Mouse (Mus musculus): Measurements from ENCODE around the gene Ank2. TPM values are rescaled to one million over a fixed set of nuclear protein-coding genes. Genes with fewer than 3 reads are reported as not detected.

Gene Ank2
- total and polyA plus RNA-seq, 3 experiments: 96.1 to 290 (median 269) TPM

DNA sequence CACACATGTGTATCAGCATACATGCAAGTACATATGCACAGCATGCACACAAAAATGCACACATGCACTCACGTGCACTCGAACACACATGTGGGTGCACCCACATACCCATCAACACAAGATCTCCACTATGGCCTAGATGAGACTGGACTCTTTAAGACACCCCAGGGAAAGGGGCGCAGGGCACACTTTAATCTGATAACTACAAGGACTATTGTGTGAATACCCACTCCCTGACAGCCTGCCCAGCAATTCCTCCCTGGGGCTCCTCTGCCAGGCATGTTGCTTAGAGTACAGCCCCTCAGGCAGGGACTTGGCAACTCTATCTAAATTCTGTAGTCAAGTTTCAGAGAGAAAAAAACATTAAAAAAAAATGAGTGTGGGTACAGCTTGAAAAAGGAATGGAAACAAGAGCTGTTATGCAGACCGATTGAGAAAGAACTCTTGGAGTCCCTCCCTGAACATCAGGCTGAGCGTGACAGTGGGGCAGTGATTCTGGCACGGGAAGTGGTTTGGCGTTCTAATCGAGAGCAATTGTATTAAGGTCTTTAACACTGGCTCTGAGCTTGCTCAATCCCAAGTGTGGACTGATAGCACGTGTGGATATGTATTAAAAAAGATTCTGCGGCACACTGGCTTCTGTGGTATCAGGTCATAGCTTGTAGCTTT lies 580.2 kb downstream of the Ank2 start:
- Histone ChIP-seq H3K36me3 (ENCODE audit: control insufficient read depth, insufficient read depth, low read length) (no peaks in the 10 kb centered on the region), H3K27ac (no peak overlapping the region), H3K4me3 (no peak overlapping the region), H3K27me3 (ENCODE audit: control insufficient read depth, insufficient read depth, low read length) (no peaks in the 10 kb centered on the region), H3K79me2 (replicated peaks; ENCODE audit: control insufficient read depth, insufficient read depth, low read length) (no peaks in the 10 kb centered on the region), H3K9ac (ENCODE audit: low read depth, low read length) (no peak overlapping the region), H3K4me1 (ENCODE audit: control insufficient read depth, insufficient read depth, low read length) (no peaks in the 10 kb centered on the region; the same call in none of the 2 replicates)
- DNase-seq: peak in 1 of 2 experiments; percentile 15
- intact Hi-C loops (cut with DNase I): no loop called here
- WGBS: 65% methylated on average over 10 of the region's 10 CpGs
- TF ChIP-seq CTCF (IDR thresholded peaks at IDR 0.05): no peak
- TF ChIP-seq EP300 (IDR thresholded peaks at IDR 0.05; ENCODE audit: insufficient read depth, low read depth, low read length): no peak
- TF ChIP-seq POLR2A (IDR thresholded peaks at IDR 0.05; ENCODE audit: insufficient read depth, low read depth, low read length): no peak

DNA sequence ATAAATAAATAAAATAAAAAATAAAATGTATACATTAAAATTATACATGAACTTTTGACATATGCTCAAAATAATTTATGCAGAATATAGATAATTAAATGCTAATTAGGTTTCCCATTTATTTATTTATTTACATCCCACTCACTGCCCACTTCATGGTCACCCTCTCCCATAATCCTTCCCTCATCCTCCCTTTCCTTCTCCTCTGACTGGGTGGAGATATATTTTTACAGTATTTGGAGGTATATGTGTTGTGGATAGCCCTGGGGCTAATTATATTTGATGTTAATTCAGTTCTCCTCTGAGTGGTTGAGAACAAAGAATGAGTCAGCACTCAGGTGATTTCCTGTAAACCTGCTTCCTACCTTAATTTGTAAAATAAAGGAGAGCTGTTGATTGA lies 582.8 kb downstream of the Ank2 start:
- intact Hi-C loops (cut with DNase I): no loop called here
- Histone ChIP-seq H3K4me1 (ENCODE audit: control insufficient read depth, insufficient read depth, low read length) (no peaks in the 10 kb centered on the region; the same call in none of the 2 replicates), H3K79me2 (replicated peaks; ENCODE audit: control insufficient read depth, insufficient read depth, low read length) (no peaks in the 10 kb centered on the region), H3K9ac (ENCODE audit: low read depth, low read length) (no peak overlapping the region), H3K4me3 (no peak overlapping the region), H3K27ac (no peak overlapping the region), H3K27me3 (ENCODE audit: control insufficient read depth, insufficient read depth, low read length) (no peaks in the 10 kb centered on the region), H3K36me3 (ENCODE audit: control insufficient read depth, insufficient read depth, low read length) (no peaks in the 10 kb centered on the region)
- no peak for TF ChIP-seq CTCF (IDR thresholded peaks at IDR 0.05)
- TF ChIP-seq POLR2A (IDR thresholded peaks at IDR 0.05; ENCODE audit: insufficient read depth, low read depth, low read length): no peak
- no peak for DNase-seq

DNA sequence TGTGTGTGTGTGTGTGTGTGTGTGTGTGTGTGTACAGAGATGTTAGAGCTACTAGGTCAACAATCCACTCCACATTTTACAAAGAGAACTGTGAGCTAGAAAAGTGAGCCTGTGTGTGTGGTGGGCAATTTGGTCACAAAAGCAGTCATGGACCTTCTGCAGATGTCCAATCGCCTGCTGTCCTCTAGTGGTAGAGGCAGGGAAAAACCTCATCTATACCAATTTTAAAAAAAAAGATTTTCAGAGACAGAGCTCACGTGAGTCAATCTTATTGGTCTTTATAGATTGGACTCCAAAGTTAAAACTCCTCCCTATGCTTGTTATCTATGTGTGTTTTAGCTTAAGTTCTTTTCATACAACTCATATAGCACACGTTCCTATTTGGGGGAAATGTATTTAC lies 595.6 kb downstream of the Ank2 start:
- peak; percentile 83 for TF ChIP-seq CTCF (IDR thresholded peaks at IDR 0.05)
- TF ChIP-seq EP300 (IDR thresholded peaks at IDR 0.05; ENCODE audit: insufficient read depth, low read depth, low read length): 0 out of 2 replicates have a peak, but pooled peaks have one; percentile 46
- TF ChIP-seq POLR2A (IDR thresholded peaks at IDR 0.05; ENCODE audit: insufficient read depth, low read depth, low read length): no peak
- no peaks in the 10 kb centered on the region for H3K79me2 ChIP-seq (replicated peaks; ENCODE audit: control insufficient read depth, insufficient read depth, low read length)
- no peak overlapping the region for H3K27ac ChIP-seq
- no peaks in the 10 kb centered on the region for H3K4me1 ChIP-seq (ENCODE audit: control insufficient read depth, insufficient read depth, low read length)
- no peak overlapping the region for H3K4me3 ChIP-seq
- no peaks in the 10 kb centered on the region for H3K27me3 ChIP-seq (ENCODE audit: control insufficient read depth, insufficient read depth, low read length)
- 11% methylated on average over 3 of the region's 3 CpGs for WGBS
- DNase-seq: peak in 1 of 2 experiments; percentile 17
- no peaks in the 10 kb centered on the region for H3K36me3 ChIP-seq (ENCODE audit: control insufficient read depth, insufficient read depth, low read length)
- intact Hi-C loops (cut with DNase I): loop anchor here (2.0 to 10.0 kb wide), 4 partner anchors 129 to 1055 kb away; no protein-coding TSS in a partner anchor
- no peak overlapping the region for H3K9ac ChIP-seq (ENCODE audit: low read depth, low read length)

DNA sequence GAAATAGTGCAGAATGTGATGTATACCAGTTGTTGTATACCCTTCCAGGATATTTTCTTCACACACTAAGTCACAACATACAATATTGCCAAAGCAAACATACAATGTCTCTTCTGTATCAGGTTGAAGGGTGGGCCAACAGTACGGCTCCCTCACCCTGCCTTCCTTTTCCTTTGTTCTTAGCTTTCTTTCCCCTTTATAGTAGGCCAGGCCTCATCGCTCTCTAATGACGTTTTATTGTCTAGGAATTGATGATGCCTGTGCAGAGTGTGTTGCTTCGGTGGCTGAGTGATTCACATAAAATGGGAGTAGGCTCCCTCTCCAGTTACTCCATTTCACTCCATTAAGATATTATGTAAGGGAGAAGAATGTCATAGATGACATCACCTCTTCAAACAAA lies 612.5 kb downstream of the Ank2 start:
- H3K4me3 ChIP-seq: no peak overlapping the region
- H3K27ac ChIP-seq: no peak overlapping the region
- H3K27me3 ChIP-seq (ENCODE audit: control insufficient read depth, insufficient read depth, low read length): no peaks in the 10 kb centered on the region
- no peaks in the 10 kb centered on the region for H3K36me3 ChIP-seq (ENCODE audit: control insufficient read depth, insufficient read depth, low read length)
- 73% methylated on average over 4 of the region's 4 CpGs for WGBS
- TF ChIP-seq POLR2A (IDR thresholded peaks at IDR 0.05; ENCODE audit: insufficient read depth, low read depth, low read length) (no peak), CTCF (IDR thresholded peaks at IDR 0.05) (no peak), EP300 (IDR thresholded peaks at IDR 0.05; ENCODE audit: insufficient read depth, low read depth, low read length) (no peak)
- intact Hi-C loops (cut with DNase I): no loop called here
- DNase-seq: no peak
- no peaks in the 10 kb centered on the region for H3K79me2 ChIP-seq (replicated peaks; ENCODE audit: control insufficient read depth, insufficient read depth, low read length)
- H3K4me1 ChIP-seq (ENCODE audit: control insufficient read depth, insufficient read depth, low read length): no peaks in the 10 kb centered on the region
- H3K9ac ChIP-seq (ENCODE audit: low read depth, low read length): no peak overlapping the region

DNA sequence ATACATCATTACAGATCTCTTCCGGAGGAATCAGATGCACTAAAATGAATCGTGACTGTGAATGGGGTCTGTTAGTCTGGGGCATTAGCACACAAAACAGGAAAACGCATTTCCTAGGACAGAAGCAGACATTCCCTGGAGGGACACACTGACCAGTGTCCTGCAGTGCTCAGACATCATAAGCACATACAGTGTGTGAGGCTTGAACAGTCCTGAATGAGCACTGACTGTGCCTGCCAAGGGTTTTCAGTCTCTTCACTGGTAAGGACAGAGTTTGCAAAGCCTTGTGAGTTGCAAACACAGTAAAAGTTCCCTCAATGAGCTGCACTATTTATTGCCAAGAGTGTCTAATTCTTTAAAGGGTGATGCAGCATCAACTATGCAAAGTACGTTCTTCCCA lies 613.1 kb downstream of the Ank2 start:
- no peak for TF ChIP-seq POLR2A (IDR thresholded peaks at IDR 0.05; ENCODE audit: insufficient read depth, low read depth, low read length)
- no peak for TF ChIP-seq CTCF (IDR thresholded peaks at IDR 0.05)
- TF ChIP-seq EP300 (IDR thresholded peaks at IDR 0.05; ENCODE audit: insufficient read depth, low read depth, low read length): no peak
- H3K36me3 ChIP-seq (ENCODE audit: control insufficient read depth, insufficient read depth, low read length): no peaks in the 10 kb centered on the region
- no peak for DNase-seq
- WGBS: 67% methylated on average over 4 of the region's 4 CpGs
- no peaks in the 10 kb centered on the region for H3K79me2 ChIP-seq (replicated peaks; ENCODE audit: control insufficient read depth, insufficient read depth, low read length)
- no peak overlapping the region for H3K27ac ChIP-seq
- H3K9ac ChIP-seq (ENCODE audit: low read depth, low read length): no peak overlapping the region
- no peaks in the 10 kb centered on the region for H3K27me3 ChIP-seq (ENCODE audit: control insufficient read depth, insufficient read depth, low read length)
- no peak overlapping the region for H3K4me3 ChIP-seq
- no peaks in the 10 kb centered on the region for H3K4me1 ChIP-seq (ENCODE audit: control insufficient read depth, insufficient read depth, low read length)
- intact Hi-C loops (cut with DNase I): no loop called here

- Histone ChIP-seq H3K79me2 (replicated peaks; ENCODE audit: control insufficient read depth, insufficient read depth, low read length) (no peaks in the 10 kb centered on the region), H3K4me1 (ENCODE audit: control insufficient read depth, insufficient read depth, low read length) (no peaks in the 10 kb centered on the region), H3K9ac (ENCODE audit: low read depth, low read length) (no peak overlapping the region), H3K27ac (no peak overlapping the region), H3K4me3 (no peak overlapping the region), H3K36me3 (ENCODE audit: control insufficient read depth, insufficient read depth, low read length) (no peaks in the 10 kb centered on the region), H3K27me3 (ENCODE audit: control insufficient read depth, insufficient read depth, low read length) (no peaks in the 10 kb centered on the region)
- TF ChIP-seq EP300 (IDR thresholded peaks at IDR 0.05; ENCODE audit: insufficient read depth, low read depth, low read length): no peak
- no peak for TF ChIP-seq CTCF (IDR thresholded peaks at IDR 0.05)
- no peak for TF ChIP-seq POLR2A (IDR thresholded peaks at IDR 0.05; ENCODE audit: insufficient read depth, low read depth, low read length)
- 49% methylated on average over 1 of the region's 1 CpGs for WGBS
- intact Hi-C loops (cut with DNase I): no loop called here
- no peak for DNase-seq
These were observed 620.9 kb downstream of the Ank2 start for GRCm38 (mm10) chr3:126878233-126878632.

Small RNAs within 50 kb of the gene (microRNA-seq; reads per million reads assigned to microRNA genes)
- gene Gm44494 (0 reads per million in 2 experiments), gene Mir302a (3.9 to 5.6 reads per million in 2 experiments), gene Mir302b (1.2 to 3.9 reads per million in 2 experiments), gene Mir302c (0 to 0.56 reads per million in 2 experiments), gene Mir302d (1.1 to 6.2 reads per million in 2 experiments), gene Mir367 (0 reads per million in 2 experiments)

Other genes with a start within 250 kb of the Ank2 start
- gene Larp7, start 54.0 kb upstream of the Ank2 start, total RNA-seq (2021): 10 to 100 TPM; 21.6 to 23.4 TPM
- gene Larp7, start 54.0 kb upstream of the Ank2 start, polyA plus RNA-seq (2012; rRNA removed): 2.6 and 5.9 TPM in 2 replicates
- gene Zgrf1, start 54.1 kb upstream of the Ank2 start, total RNA-seq (2021): under 1 TPM; 0.47 to 0.66 TPM
- 0.27 and 0.59 TPM in 2 replicates for gene Zgrf1, start 54.1 kb upstream of the Ank2 start, polyA plus RNA-seq (2012; rRNA removed)
- gene Neurog2, start 133.8 kb upstream of the Ank2 start, total RNA-seq (2021): not detected
- not detected in 2 replicates for gene Neurog2, start 133.8 kb upstream of the Ank2 start, polyA plus RNA-seq (2012; rRNA removed)

Data from heart, adult 2 months (tissue).